Mouse (Mus musculus): Measurements from ENCODE around the gene Gpatch2. TPM values are rescaled to one million over a fixed set of nuclear protein-coding genes. Genes with fewer than 3 reads are reported as not detected.

Gpatch2 gene
- total RNA-seq, 2 experiments from 2014 or later = 20.9 to 22.0 TPM

DNA sequence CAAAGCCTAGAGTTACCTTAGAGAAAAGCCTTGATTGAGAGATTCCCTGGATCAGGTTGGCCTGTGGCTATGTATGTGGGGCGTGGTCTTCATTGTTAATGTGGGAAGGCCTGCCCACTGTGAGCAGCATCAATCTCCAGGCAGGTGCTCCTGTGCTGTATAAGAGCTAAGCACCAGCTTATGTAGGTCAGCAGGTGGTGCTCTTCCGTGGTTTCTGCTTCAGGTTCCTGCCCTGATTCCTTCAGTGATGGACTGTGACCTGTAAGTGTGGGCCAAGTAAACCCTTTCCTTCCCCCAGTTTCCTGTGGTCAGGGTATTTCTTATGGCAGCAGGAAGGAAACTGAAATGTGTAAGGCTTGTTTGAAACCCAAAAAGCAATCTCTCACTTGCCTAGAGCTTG is 151.5 kb downstream of the Gpatch2 start:
- DNase-seq (ENCODE audit: low spot score in 2 of 2) = no peak

DNA sequence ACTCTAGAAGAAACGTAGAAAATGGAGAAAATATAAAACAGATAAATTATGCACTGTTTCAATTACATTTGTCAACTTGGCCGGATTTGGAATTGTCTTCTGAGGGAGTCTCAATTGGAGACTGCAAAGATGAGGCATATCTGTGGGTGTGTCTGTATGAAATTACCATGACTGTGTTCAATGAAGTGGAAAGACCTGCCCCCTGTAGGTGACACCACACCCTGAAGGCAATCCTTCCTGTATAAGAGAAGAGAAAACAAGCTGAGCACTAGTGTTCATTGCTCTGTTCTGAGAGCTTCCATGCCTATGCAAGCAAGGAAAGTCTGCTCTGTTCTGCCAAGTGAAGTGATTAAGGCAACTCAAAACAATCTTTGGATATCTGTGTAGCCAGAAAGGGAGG is 153.7 kb downstream of the Gpatch2 start:
- DNase-seq (ENCODE audit: low spot score in 2 of 2) = no peak

DNA sequence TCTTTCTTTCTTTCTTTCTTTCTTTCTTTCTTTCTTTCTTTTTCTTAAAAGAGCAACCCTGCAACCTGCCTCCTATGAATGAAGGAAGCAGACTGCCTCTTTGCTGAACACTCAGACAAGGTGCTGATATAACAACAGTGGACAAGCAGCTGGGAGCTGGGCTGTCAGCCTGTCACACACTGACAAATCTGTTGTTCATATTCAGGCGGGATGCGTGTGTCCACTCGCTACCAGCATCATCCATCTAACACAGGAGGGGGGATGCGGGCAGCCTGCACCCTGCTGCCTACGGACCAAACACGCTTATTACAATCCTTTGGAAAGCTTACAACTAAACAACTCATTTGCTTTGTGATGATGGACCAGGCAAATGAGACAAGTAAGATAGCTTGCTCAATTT is 158.2 kb downstream of the Gpatch2 start:
- no peak for DNase-seq (ENCODE audit: low spot score in 2 of 2)

DNA sequence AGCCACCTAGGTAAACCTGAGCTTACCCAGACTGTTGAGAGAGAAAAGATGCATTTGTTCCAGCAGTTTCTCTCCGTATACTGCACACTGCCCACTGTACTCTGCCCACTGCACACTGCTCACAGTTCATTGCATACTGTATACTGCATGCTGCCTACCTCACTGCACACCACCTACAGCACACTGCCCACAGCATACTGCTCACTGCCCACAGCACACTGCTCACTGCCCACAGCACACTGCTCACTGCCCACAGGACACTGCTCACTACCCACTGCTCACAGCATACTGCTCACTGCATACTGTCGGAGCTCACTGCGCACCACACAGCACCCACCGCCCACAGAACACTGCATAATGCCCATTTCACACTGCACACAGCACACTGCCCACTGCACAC is 159.1 kb downstream of the Gpatch2 start:
- DNase-seq (ENCODE audit: low spot score in 2 of 2) = no peak

DNA sequence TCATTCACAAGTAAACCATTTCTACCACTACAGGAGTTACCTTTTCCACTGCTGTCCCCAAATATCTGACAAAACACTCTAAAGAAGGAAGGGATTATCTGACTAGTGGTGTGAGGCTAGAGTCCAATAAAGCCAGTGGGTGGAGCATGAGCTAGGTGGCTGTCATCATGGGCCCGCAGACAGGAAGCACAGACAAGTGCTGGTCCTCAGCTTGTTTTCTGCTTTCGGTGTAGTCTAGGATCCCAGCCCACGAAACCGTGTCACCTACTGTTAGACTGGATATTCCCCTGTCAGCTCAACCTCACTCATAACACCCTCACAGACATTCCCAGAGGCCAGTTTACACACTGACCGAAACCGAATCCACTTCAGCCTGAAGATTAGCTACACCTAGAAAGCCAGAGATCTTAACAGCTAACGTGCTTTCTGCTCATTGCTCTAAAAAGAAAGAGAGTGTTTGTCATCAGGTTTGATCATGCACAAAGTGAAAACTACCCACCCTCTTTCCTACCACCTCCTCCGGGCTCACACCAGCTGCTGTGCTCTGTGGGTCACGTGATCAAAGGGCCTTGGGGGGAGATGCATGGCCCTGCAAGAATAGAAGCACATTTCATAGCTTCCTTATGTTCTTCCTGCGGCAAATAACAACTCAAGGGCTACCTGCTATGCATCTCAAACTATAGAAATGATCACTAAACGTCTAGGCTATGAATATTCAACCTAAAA is 161.8 kb downstream of the Gpatch2 start:
- no peak for DNase-seq (ENCODE audit: low spot score in 2 of 2)

DNA sequence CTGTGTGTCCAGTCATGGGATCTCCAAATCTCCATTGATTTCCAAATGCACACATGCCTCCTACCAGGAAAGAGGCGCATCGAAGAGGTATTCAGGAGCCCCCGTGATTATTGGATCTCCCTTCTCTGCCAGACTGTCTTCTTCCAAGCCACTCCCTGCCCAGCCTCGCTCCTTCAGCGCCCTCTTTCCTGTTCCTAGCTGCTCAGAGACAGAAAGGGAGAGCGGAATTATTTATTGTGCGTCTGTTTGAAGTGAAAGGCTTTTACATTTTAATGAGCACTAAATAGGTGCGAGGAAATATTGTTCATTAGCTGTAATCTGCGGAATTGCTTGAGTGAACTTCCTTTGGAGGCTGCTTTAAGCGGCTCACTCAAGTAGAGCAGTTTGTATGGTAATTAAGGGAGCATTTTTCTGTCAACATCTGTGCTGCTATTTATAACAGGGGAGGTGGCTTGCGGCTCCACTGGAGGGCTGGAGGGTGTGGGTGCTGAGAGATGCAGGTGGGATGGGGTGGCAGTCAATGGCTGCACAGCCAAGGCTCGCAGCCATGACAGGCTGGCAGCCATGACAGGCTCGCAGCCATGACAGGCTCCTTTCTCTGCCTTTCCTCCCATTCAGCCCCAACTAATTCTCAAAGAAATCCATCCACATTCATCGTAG is 162.7 kb downstream of the Gpatch2 start:
- no peak for DNase-seq (ENCODE audit: low spot score in 2 of 2)

DNA sequence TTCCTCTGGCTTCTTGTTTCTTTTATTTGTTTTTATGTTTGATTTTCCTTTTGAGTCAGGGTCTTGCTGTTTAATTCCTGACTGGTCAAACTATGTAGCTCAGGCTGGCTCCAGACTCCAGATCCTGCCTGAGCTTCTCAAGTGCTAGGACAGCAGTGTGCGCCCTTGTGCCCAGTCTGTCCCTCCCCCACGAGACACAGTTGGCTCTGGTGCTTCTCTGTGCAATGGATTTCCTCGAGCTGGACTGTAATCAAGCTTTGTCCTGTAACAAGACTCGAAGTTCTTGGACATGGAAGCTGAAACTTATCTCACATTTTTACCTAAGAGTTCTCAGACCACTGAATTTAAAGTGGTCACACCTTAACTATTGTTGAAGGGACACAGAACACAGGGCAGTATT is 174.2 kb downstream of the Gpatch2 start:
- no peak for DNase-seq (ENCODE audit: low spot score in 2 of 2)

DNA sequence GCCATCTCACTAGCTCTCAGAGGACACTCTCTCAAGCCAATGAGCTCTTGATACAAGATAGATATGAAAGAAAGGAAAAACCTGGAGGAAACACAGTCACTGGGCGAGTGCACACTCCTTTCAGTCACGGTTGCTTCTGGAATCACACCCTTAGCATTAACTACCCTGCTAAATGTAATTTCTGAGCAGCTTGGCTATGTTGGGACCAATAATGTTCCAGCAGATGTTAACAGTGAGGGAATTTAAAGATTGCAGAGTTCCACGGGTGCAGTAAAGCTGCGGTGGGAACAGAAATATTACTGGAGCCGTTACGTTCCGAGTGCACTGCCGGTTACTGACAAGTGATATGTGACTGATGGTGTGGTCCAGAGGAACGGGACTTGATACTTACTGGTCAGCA is 185.5 kb downstream of the Gpatch2 start:
- no peak for DNase-seq (ENCODE audit: low spot score in 2 of 2)

Other genes starting within 250 kb of the Gpatch2 start
- gene D1Pas1, start 248.1 kb upstream of the Gpatch2 start, total RNA-seq (2021) = not detected
- 1 to 10 TPM in 1 of 2 experiments, under 1 TPM in 1; 0.71 to 1.1 TPM for gene Spata17, start within 50 bp of the Gpatch2 start, total RNA-seq (2021)